Mouse (Mus musculus) mouse embryonic stem cell (cell line): ENCODE data around the gene Gnat2.

ENCODE experiments used
- in situ Hi-C, 2 experiments: fragments of 300-500 bp; cut with MboI; formaldehyde crosslinking; loops; 1 replicate in 1 of 2; 3 replicates in 1 of 2; pipeline ENCODE4 v1.14.3; 2019 to 2020; ENCODE audit warnings: low sequenced_read_pairs in 2 of 2, low pct_unique_long_range_greater_than_20kb in 1 of 2, mixed read lengths in 1 of 2; ENCODE audit not compliant: unreplicated experiment in 1 of 2

The Gnat2 gene

DNA sequence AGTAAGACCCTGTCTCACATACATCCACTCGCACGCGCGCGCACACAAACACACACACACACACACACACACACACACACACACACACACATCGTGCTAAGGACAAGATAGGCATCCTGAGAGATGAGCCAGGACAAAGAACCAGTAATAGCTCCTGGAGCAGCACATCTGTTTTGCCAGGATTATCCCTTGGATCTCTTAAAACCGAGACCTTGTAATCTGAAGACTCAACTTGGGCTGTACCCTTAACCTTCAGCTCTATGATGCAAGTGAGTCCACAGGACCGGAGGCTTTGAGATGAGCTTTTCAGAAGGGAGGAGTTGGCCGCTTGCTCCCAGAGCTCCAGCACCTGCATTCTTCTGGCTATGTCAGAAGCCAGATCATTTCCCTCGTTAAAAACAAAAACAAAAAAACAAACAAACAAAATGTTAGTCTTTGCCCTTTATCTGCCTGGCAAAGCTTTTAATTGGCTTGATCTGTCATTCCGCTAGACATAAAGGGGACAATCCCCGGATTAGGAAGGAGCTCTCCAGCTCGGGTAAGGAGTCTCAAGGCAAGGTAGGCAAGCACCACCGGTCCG, at the start of gene Gnat2:
TSS of gene Gnat2 (plus strand) at position 254 of the 580 bp plus-strand sequence.
- in situ Hi-C loops = no loop called here

DNA sequence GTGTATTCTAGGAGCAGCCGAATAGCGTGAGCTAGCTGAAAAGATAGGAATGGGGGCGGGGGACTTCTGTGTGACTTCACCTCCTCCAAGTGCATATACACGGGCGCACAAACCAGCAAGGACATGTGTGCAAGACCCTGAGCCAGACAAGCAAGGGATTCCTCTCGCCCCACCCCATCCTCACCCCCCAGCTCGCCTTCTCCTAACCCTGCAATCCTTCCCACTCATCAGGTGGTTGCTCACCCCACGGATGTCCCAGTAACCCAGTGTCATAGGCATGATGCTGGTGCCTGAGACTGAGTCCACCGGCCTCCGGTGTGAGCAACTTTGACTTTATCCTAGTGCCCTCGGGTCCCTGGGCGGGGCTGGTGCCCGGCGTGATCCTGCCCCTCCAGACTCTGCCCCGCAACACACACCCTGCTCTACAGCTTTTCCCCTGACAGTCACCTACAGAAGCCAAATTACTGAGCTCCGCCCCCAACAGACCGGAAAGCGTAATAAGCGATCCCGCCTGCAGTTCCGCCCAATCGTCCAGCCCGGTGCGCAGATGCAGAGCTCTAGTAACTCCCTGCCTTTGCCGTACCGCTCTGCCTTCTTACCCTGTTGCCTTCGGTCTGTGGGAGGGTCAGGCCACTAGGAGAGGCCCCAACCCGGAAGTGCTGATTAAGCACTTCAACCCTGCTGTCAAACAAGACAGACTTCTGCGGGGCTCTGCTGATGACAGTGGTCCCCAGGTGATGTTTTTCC, 48.0 kb upstream of the Gnat2 start, which contains the start of gene Gstm4:
TSS of gene Gstm4 (minus strand) at position 501 of the 747 bp plus-strand sequence.
- in situ Hi-C loops = no loop called here

DNA sequence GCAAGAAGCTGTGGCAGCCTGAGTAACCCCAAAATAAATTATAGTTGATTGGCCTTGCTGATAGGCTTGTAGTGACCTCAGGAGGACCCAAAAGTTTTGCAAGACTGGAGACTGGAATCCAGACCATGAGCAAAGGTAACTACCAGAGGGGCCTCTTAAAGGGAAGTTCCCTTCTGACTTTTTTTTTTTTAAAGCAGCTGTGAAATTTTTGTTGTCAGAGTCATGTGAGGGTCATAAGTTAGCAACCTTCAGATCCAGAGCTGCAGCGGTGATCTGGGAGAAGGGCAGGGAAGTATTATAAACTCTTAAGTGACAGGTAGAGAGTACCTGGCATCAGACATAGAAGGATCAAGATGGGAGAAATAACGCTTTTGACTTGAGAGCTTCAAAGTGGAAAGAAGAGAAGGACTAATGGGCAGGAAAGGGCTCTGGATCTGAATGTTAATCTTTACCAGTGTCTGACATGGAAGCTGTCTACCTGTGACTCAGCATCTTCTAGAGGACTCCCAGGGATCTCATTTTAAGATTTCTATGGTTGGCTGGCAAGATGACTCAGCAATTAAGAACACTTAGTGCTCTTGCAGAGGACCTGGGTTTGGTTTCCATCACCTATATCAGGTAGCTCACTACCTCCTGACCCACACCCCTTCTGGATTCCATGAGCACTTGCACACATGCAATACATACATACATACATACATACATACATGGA, 45.5 kb upstream of the Gnat2 start:
- in situ Hi-C loops = no loop called here

DNA sequence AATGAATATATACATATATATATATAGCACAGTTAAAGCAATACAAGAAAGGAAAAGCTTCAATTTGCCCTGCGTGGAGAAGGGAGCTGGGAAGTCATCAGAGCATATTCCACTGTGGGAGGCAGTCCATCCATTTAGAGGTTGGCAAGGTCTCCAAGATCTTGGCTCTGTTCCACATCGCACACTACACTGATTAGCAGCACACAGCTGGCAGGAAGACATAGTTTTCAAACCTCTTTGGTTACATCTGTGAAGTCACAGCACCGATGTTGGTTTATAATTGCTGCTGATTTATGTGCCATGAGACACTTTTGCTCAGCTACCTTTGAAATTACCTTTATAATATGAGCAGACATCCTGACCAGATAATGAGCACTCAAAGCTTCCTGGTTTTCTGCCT, 44.3 kb upstream of the Gnat2 start:
- in situ Hi-C loops = no loop called here

DNA sequence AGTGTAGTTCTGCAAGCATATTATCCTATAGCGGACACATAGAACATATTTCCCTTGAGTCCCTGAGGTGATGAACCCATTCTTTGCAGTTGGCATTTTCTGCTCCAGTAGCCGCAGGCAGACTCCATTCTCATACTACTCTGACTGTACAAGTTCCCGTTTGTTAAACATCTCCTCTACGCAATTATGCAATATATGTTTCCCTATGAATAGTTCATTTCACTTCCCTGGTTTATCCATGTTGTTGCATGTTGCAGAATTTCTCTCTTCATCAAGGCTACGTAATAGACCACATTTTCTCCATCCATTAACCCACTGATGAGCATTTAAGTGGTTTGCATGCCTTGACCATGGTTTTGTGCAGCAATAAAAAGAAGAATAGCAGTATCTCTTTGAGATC, 42.1 kb upstream of the Gnat2 start:
- in situ Hi-C loops = no loop called here

DNA sequence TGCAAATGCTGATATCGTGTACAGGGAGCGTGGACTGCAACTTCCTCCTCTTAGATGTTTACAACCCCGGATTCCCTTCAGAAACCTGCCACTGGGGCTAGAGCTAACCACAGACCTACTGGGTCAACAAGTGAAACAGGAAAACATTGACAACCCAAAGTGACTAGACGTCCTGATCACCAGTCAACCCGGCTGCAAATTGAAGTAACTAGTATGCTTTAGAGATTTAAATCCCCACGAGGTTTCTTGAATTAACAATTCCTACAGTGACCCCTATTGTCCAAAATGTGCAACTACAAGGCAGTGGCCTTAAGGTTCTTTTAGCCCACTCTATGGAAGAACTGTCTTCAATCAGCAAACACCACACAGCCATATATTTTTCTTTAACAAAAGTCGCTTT, 31.2 kb upstream of the Gnat2 start:
- in situ Hi-C loops = loop anchor here in 1 of 2 experiments (10.0 kb wide), 1 partner anchor 127 kb away; the partner anchor contains the start of gene Gstm7

DNA sequence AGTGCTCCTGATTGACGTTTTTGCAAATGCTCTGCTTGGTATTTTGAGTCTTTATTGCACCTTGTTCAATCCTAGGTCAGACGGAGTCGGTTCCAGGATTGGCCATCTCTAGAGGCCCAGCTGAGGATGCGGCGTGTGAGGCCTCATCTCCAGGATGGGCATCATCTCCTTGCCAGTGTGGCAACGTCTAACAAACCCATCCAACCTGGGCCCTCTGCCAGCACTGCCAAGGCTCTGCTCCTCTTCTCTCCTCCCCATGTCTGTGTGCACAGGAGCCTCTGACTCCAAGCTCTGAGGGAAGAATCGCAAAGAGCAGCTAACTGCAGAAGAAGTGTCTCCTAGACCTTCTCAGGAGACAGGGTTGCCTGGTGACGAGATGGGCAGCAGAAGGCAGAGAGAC, 29.9 kb upstream of the Gnat2 start:
- in situ Hi-C loops = loop anchor here in 1 of 2 experiments (10.0 kb wide), 1 partner anchor 128 kb away; the partner anchor contains the start of gene Gstm7

DNA sequence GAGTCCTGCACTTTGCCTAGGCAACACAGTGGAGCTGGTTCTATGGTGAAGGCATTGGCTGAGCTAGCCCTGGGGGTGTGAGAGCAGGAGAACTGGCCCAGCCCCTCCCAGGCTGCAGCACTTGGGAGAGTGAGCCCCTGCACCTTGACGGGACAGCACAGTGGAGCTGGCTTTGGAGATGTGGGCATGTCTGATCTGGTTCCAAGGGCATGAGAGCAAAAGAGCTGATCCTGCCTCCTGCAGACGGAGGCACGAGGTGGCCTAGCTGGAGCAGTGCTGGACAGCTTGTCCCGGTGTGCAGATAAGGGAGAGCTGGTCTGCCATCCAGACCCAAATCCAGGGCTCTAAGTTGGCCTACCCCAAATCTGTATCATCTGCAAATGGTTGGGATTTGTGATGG, 27.9 kb upstream of the Gnat2 start:
- in situ Hi-C loops = loop anchor here in 1 of 2 experiments (10.0 kb wide), 1 partner anchor 130 kb away; the partner anchor contains the start of gene Gstm7

DNA sequence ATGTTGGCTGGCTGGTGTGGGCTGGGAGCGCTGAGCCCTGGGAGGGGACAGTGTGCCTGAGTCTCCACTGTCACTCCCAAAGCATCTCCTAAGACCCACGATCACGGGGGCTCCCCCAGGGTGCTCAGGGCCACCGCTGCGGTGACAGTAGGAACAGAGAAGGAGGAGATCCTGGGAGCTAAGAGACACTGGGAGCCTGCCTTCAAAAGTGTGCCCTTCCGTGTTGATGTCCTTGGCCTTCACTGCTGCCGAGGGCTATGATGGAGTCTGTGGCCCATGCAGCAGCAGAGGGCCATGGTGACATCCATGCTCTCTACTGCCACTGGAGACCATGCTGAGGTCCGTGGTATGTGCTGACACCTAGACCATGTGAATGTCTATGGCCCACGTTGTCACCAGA, 27.0 kb upstream of the Gnat2 start:
- in situ Hi-C loops = loop anchor here in 1 of 2 experiments (10.0 kb wide), 1 partner anchor 131 kb away; the partner anchor contains the start of gene Gstm7

DNA sequence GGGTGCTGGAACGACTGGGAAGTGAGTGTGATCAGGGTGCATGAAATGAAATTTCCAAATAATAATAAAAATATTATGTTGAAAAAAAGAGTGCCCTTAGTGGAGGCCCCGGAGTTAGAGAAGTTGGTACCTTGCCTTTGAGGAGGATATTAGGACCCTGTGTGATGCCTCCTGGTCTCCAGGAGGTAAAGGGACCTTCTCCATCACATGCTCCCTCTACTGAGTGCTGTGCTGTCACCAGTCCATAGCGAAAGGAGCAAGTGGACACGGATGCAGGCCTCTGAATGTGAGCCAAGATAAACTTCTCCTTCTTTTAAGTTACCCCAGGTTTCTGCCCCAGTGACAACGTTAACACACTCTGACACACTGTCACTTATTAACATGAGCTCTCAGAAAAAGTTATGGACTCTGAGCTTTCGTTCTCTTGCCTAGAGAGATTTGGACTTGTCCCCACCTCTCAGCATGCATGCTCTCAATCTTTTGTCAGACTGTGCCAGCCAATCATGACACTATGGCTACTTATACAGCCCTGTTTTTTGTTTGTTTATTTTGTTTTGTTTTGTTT, 25.1 kb upstream of the Gnat2 start:
- in situ Hi-C loops = loop anchor here in 1 of 2 experiments (10.0 kb wide), 1 partner anchor 133 kb away; the partner anchor contains the start of gene Gstm7

DNA sequence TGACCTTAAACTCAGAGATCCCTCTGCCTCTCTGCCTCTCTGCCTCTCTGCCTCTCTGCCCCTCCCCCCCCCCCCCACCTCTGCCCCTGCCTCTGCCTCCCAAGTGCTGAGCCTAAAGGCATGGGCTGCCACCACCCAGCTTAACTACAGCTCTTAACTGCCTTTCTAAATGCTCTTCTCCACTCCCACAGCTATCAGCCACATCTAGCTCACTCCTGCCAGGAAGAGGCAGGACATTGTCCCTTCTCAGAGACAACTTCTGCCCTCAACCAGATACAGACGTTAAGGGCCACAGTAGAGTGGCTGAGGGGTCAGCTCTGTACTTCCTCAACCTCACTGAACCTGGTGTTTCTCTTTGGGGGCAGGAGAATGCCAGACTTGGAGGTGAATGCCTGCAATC, 23.8 kb upstream of the Gnat2 start:
- in situ Hi-C loops = loop anchor here in 1 of 2 experiments (10.0 kb wide), 1 partner anchor 134 kb away; the partner anchor contains the start of gene Gstm7

DNA sequence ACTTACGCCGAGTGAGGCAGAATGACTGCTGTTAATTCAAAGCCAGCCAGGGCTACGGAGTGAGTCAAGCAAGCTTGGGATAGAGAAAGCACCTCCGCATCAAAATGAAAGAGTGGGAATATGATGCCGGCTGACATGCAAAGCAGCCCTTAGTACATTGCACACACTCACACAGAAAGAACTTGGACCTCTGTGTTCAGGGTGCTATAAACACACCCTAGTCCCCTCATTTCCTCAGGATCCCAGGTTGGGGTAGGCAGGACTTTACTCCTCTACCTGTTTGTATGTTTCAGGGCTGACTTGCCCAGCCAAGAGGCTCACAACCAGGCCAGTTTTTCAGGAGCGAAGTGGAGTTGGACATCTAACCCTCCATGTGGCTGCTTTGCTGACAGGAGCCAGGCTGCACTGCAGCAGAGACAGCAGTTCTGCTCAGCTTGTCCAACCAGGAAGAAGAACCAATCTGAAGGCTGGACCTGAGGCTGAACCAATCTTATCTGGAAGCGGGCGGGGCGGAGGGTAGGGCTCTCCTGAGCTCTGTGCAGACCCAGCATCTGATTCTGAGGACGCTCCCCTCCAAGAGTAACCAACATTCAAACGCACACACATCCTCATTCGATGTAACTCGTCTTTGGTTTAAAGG, 23.2 kb upstream of the Gnat2 start:
- in situ Hi-C loops = loop anchor here in 1 of 2 experiments (10.0 kb wide), 1 partner anchor 135 kb away; the partner anchor contains the start of gene Gstm7

DNA sequence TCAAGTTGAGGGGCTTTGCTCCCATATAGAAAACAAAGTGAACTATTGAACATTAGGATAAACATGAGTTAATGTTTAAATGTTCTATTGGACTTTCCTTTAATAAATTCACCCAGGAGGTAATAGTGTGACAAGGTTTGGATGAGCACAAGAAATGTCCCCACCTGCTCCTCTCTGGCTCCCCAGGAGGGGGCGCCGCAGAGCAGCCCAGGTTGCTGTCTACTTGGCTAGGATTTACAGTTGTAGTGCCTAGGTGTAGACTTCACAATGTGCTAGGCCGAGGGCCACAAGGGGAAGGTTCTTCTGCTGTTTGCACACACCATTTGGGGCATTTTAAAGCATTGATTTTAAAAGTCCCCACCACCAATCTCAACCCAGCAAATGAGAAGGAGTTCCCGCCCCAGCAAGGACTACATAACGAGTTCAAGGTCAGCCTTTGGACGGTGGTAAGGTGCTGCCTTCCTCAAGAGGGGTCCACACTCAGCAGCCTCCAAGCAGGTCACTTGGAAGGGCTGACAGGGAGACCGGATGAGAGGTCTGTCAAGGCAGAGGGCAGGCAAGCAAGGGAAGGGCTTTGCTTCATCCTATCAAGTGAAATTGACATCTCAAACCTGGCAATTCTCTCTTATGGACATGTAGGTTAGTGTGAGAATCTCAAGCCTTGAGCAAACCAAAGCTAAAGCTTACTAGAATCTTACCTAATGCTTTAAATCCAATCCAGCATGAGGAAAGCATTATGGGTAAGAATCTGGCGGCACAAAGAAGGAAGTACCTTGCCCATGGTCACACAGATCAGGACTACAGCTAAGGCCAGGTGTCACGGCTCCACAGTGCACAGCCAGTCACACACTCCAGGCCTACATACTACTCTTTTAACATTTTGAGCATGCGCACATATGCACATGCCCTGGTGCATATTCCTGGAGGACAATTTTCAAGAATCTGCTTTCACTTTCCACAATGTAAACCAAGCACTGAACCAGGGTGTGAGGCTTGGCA, 22.0 kb upstream of the Gnat2 start:
- in situ Hi-C loops = no loop called here

DNA sequence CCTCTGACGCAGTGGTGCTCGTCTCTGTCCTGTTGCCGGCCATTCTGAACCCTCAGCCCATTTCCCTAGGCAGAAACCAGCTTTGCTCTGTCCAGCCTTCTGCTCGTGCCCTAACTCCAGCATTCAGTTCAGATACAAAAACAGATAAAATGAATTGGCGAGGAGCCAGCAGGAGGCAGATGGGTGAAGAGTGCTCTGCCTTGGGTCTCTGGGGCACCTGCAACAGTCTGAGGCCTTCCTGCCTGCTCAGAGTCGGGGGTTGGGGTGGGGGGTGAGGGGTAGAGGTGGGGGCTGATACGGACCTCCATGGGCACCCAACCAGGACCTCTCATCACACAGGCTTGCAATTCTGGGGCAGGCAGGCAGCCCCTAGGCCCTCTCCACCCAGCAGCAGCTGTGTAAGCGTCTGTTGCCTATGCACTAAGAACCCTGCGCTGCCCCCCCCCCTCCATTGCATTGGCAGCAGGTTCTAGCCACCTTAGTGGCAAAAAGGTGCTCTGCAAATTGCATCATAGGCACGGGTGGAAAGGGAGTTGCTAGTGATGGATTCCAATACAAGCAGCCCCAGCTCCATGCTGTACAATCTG, 19.5 kb upstream of the Gnat2 start:
- in situ Hi-C loops = no loop called here

DNA sequence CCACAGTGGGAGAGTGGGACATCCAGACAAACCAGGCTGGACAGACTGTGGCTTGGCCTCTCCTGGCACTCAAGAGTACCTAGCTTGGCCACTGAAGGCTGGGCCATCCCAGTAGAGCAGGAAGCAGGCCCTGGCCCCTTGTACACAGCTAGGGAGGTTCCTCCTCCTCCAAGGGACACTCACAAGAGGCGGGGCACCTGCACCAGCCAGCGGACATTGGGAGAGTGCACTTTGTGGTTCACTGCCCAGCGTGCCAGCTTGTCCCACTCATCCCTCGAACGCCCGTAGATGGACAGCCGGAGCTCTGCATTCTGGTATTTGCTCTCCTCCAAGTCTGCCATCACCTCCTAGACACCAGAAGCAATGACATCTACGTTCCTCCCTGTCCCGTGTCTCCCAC, 15.8 kb upstream of the Gnat2 start:
- in situ Hi-C loops = no loop called here

DNA sequence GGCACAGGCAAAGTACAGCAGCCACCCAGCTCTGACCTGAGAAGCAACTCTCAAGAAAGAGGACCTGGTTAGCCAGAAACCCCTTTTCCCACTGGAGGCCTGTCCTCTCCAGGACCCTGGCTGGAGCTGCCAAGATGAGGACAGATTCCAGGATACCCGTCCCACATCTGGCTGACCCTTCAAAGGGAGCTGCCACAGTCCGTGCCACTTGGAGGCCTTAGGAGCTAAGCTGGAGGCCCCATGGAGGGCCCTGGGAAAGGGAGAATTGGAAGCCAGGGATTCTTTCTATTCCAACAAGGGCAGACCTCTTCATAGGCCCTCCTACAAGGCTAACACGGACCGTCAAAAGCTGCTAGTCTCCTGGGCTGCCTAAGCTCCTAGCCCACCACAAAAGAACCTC, 10.9 kb upstream of the Gnat2 start:
- in situ Hi-C loops = loop anchor here in 1 of 2 experiments (5.0 kb wide), 1 partner anchor 66 kb away; the partner anchor contains the start of gene Gnai3
